Mouse (Mus musculus): Measurements from ENCODE around the gene Cdh13. TPM values are rescaled to one million over a fixed set of nuclear protein-coding genes. Genes with fewer than 3 reads are reported as not detected.

Cdh13 gene
- polyA plus RNA-seq, 1 experiment from 2014 or later, result 44.4 TPM

- ATAC-seq (ENCODE audit: insufficient number of reproducible peaks, low FRiP score), result no peak
Observed at GRCm38 (mm10) chr8:118796491-118796890, 513.0 kb downstream of the Cdh13 start.

GRCm38 (mm10) chr8:118797127-118797526 lies 513.6 kb downstream of the Cdh13 start:
- Histone ChIP-seq H3K36me3 (no peaks in the 10 kb centered on the region), H3K9ac (no peak overlapping the region), H3K9me3 (replicated peaks) (peaks cover 25% of the 10 kb centered on the region), H3K4me2 (no peak overlapping the region), H3K27me3 (replicated peaks) (no peaks in the 10 kb centered on the region), H3K4me1 (replicated peaks) (no peaks in the 10 kb centered on the region), H3K4me3 (no peak overlapping the region), H3K27ac (ENCODE audit: poor library complexity, severe bottlenecking) (no peak overlapping the region)
- WGBS, result 71% methylated on average over 3 of the region's 3 CpGs
- no peak for ATAC-seq (ENCODE audit: insufficient number of reproducible peaks, low FRiP score)

More at GRCm38 (mm10) chr8:118796491-118796890, 513.0 kb downstream of the Cdh13 start:
- Histone ChIP-seq H3K4me1 (replicated peaks) (no peaks in the 10 kb centered on the region), H3K36me3 (no peaks in the 10 kb centered on the region), H3K9me3 (replicated peaks) (peaks cover 25% of the 10 kb centered on the region), H3K4me3 (no peak overlapping the region), H3K9ac (no peak overlapping the region), H3K4me2 (no peak overlapping the region), H3K27ac (ENCODE audit: poor library complexity, severe bottlenecking) (no peak overlapping the region), H3K27me3 (replicated peaks) (no peaks in the 10 kb centered on the region)
- WGBS, result 55% methylated on average over 7 of the region's 7 CpGs

GRCm38 (mm10) chr8:118803168-118803567 lies 519.6 kb downstream of the Cdh13 start:
- no peak overlapping the region for H3K27ac ChIP-seq (ENCODE audit: poor library complexity, severe bottlenecking)
- no peak overlapping the region for H3K9ac ChIP-seq
- H3K36me3 ChIP-seq, result no peaks in the 10 kb centered on the region
- H3K4me1 ChIP-seq (replicated peaks), result no peaks in the 10 kb centered on the region
- 83% methylated on average over 4 of the region's 4 CpGs for WGBS
- no peak overlapping the region for H3K4me2 ChIP-seq
- H3K4me3 ChIP-seq, result no peak overlapping the region
- H3K27me3 ChIP-seq (replicated peaks), result no peaks in the 10 kb centered on the region
- ATAC-seq (ENCODE audit: insufficient number of reproducible peaks, low FRiP score), result no peak
- peaks cover 29% of the 10 kb centered on the region for H3K9me3 ChIP-seq (replicated peaks)

GRCm38 (mm10) chr8:118809660-118810059 lies 526.1 kb downstream of the Cdh13 start:
- Histone ChIP-seq H3K4me2 (no peak overlapping the region), H3K36me3 (no peaks in the 10 kb centered on the region), H3K4me1 (replicated peaks) (no peaks in the 10 kb centered on the region), H3K27me3 (replicated peaks) (no peaks in the 10 kb centered on the region), H3K4me3 (no peak overlapping the region), H3K9me3 (replicated peaks) (no peaks in the 10 kb centered on the region), H3K9ac (no peak overlapping the region), H3K27ac (ENCODE audit: poor library complexity, severe bottlenecking) (no peak overlapping the region)
- 72% methylated on average over 6 of the region's 6 CpGs for WGBS
- ATAC-seq (ENCODE audit: insufficient number of reproducible peaks, low FRiP score), result no peak

- WGBS, result 69% methylated on average over 10 of the region's 10 CpGs
- Histone ChIP-seq H3K9me3 (replicated peaks) (no peaks in the 10 kb centered on the region), H3K9ac (no peak overlapping the region), H3K27ac (ENCODE audit: poor library complexity, severe bottlenecking) (no peak overlapping the region), H3K27me3 (replicated peaks) (no peaks in the 10 kb centered on the region), H3K4me2 (no peak overlapping the region), H3K4me1 (replicated peaks) (0 out of 2 replicates have a peak, but pooled peaks cover 5% of the 10 kb centered on the region), H3K4me3 (no peak overlapping the region), H3K36me3 (no peaks in the 10 kb centered on the region)
- ATAC-seq (ENCODE audit: insufficient number of reproducible peaks, low FRiP score), result no peak
Observed at GRCm38 (mm10) chr8:118815055-118815454, 531.5 kb downstream of the Cdh13 start.

- WGBS, result 81% methylated on average over 4 of the region's 4 CpGs
Observed at GRCm38 (mm10) chr8:118826761-118827160, 543.2 kb downstream of the Cdh13 start.

GRCm38 (mm10) chr8:118827726-118828125 lies 544.2 kb downstream of the Cdh13 start:
- 87% methylated on average over 6 of the region's 6 CpGs for WGBS
- no peak for ATAC-seq (ENCODE audit: insufficient number of reproducible peaks, low FRiP score)
- no peaks in the 10 kb centered on the region for H3K36me3 ChIP-seq
- no peak overlapping the region for H3K9ac ChIP-seq
- H3K9me3 ChIP-seq (replicated peaks), result no peaks in the 10 kb centered on the region
- 0 out of 2 replicates have a peak, but pooled peaks cover 8% of the 10 kb centered on the region for H3K4me1 ChIP-seq (replicated peaks)
- H3K4me3 ChIP-seq, result no peak overlapping the region
- no peak overlapping the region for H3K4me2 ChIP-seq
- H3K27me3 ChIP-seq (replicated peaks), result no peaks in the 10 kb centered on the region
- H3K27ac ChIP-seq (ENCODE audit: poor library complexity, severe bottlenecking), result no peak overlapping the region

More at GRCm38 (mm10) chr8:118826761-118827160, 543.2 kb downstream of the Cdh13 start:
- 0 out of 2 replicates have a peak, but pooled peaks cover 8% of the 10 kb centered on the region for H3K4me1 ChIP-seq (replicated peaks)
- no peak overlapping the region for H3K4me2 ChIP-seq
- no peaks in the 10 kb centered on the region for H3K9me3 ChIP-seq (replicated peaks)
- no peak overlapping the region for H3K9ac ChIP-seq
- H3K27me3 ChIP-seq (replicated peaks), result no peaks in the 10 kb centered on the region
- H3K27ac ChIP-seq (ENCODE audit: poor library complexity, severe bottlenecking), result no peak overlapping the region
- no peak overlapping the region for H3K4me3 ChIP-seq
- H3K36me3 ChIP-seq, result no peaks in the 10 kb centered on the region
- ATAC-seq (ENCODE audit: insufficient number of reproducible peaks, low FRiP score), result no peak

- 55% methylated on average over 5 of the region's 5 CpGs for WGBS
- Histone ChIP-seq H3K36me3 (no peaks in the 10 kb centered on the region), H3K27me3 (replicated peaks) (no peaks in the 10 kb centered on the region), H3K4me1 (replicated peaks) (0 out of 2 replicates have a peak, but pooled peaks cover 8% of the 10 kb centered on the region), H3K9me3 (replicated peaks) (no peaks in the 10 kb centered on the region), H3K9ac (no peak overlapping the region), H3K4me2 (no peak overlapping the region), H3K27ac (ENCODE audit: poor library complexity, severe bottlenecking) (no peak overlapping the region), H3K4me3 (no peak overlapping the region)
- ATAC-seq (ENCODE audit: insufficient number of reproducible peaks, low FRiP score), result no peak
Observed at GRCm38 (mm10) chr8:118830291-118830690, 546.8 kb downstream of the Cdh13 start.

GRCm38 (mm10) chr8:118831026-118831425 lies 547.5 kb downstream of the Cdh13 start:
- Histone ChIP-seq H3K9me3 (replicated peaks) (no peaks in the 10 kb centered on the region), H3K36me3 (no peaks in the 10 kb centered on the region), H3K27me3 (replicated peaks) (no peaks in the 10 kb centered on the region), H3K4me3 (no peak overlapping the region), H3K9ac (no peak overlapping the region), H3K27ac (ENCODE audit: poor library complexity, severe bottlenecking) (no peak overlapping the region), H3K4me2 (no peak overlapping the region), H3K4me1 (replicated peaks) (0 out of 2 replicates have a peak, but pooled peaks cover 8% of the 10 kb centered on the region)
- ATAC-seq (ENCODE audit: insufficient number of reproducible peaks, low FRiP score), result no peak
- WGBS, result 81% methylated on average over 10 of the region's 10 CpGs

- no peak for ATAC-seq (ENCODE audit: insufficient number of reproducible peaks, low FRiP score)
- Histone ChIP-seq H3K36me3 (no peaks in the 10 kb centered on the region), H3K4me3 (no peak overlapping the region), H3K4me2 (no peak overlapping the region), H3K9me3 (replicated peaks) (no peaks in the 10 kb centered on the region), H3K27me3 (replicated peaks) (no peaks in the 10 kb centered on the region), H3K9ac (no peak overlapping the region), H3K27ac (ENCODE audit: poor library complexity, severe bottlenecking) (no peak overlapping the region), H3K4me1 (replicated peaks) (no peaks in the 10 kb centered on the region)
- WGBS, result 92% methylated on average over 2 of the region's 2 CpGs
Observed at GRCm38 (mm10) chr8:118838801-118839200, 555.3 kb downstream of the Cdh13 start.

- H3K36me3 ChIP-seq, result no peaks in the 10 kb centered on the region
- no peak for ATAC-seq (ENCODE audit: insufficient number of reproducible peaks, low FRiP score)
- no peak overlapping the region for H3K27ac ChIP-seq (ENCODE audit: poor library complexity, severe bottlenecking)
Observed at GRCm38 (mm10) chr8:118845690-118846089, 562.2 kb downstream of the Cdh13 start.

GRCm38 (mm10) chr8:118848021-118848420 lies 564.5 kb downstream of the Cdh13 start:
- WGBS, result 55% methylated on average over 5 of the region's 5 CpGs
- no peak overlapping the region for H3K4me3 ChIP-seq
- no peaks in the 10 kb centered on the region for H3K9me3 ChIP-seq (replicated peaks)
- H3K9ac ChIP-seq, result no peak overlapping the region
- no peak for ATAC-seq (ENCODE audit: insufficient number of reproducible peaks, low FRiP score)
- H3K27ac ChIP-seq (ENCODE audit: poor library complexity, severe bottlenecking), result no peak overlapping the region
- H3K4me1 ChIP-seq (replicated peaks), result no peaks in the 10 kb centered on the region
- no peaks in the 10 kb centered on the region for H3K36me3 ChIP-seq
- no peaks in the 10 kb centered on the region for H3K27me3 ChIP-seq (replicated peaks)
- H3K4me2 ChIP-seq, result no peak overlapping the region

More at GRCm38 (mm10) chr8:118845690-118846089, 562.2 kb downstream of the Cdh13 start:
- Histone ChIP-seq H3K27me3 (replicated peaks) (no peaks in the 10 kb centered on the region), H3K4me1 (replicated peaks) (no peaks in the 10 kb centered on the region), H3K9me3 (replicated peaks) (no peaks in the 10 kb centered on the region), H3K4me3 (no peak overlapping the region), H3K4me2 (no peak overlapping the region), H3K9ac (no peak overlapping the region)
